Mouse (Mus musculus) right cerebral cortex, postnatal 10 days (tissue): ENCODE results near the gene I830077J02Rik.
"Not testable (repeated sequence)": the region's sequence is repeated elsewhere in the genome, so short reads cannot be mapped to it uniquely, and the experiment has no call there.

Experiments
- DNase-seq, 2 experiments: peaks; one replicate each; pipeline ENCODE4 v3.0.0; 2021; ENCODE audit warnings: low spot score in 2 of 2

Gene I830077J02Rik

GRCm38 (mm10) chr3:105918355-105918745 lies 14.1 kb downstream of the I830077J02Rik start:
- no peak for DNase-seq

GRCm38 (mm10) chr3:105917656-105918354 lies 14.7 kb downstream of the I830077J02Rik start:
- DNase-seq = no peak

- DNase-seq = not testable (repeated sequence)
Observed at GRCm38 (mm10) chr3:105916455-105916854, 16.0 kb downstream of the I830077J02Rik start.

- no peak for DNase-seq
Observed at GRCm38 (mm10) chr3:105915281-105915680, 17.2 kb downstream of the I830077J02Rik start.

GRCm38 (mm10) chr3:105913839-105914681 lies 18.4 kb downstream of the I830077J02Rik start:
- no peak for DNase-seq

- DNase-seq = no peak
Observed at GRCm38 (mm10) chr3:105912097-105912880, 20.2 kb downstream of the I830077J02Rik start.

- DNase-seq = no peak
Observed at GRCm38 (mm10) chr3:105910519-105911190, 21.8 kb downstream of the I830077J02Rik start.

GRCm38 (mm10) chr3:105908976-105909375 lies 23.5 kb downstream of the I830077J02Rik start:
- peak in 1 of 2 experiments; percentile 10 for DNase-seq

- DNase-seq = peak in 1 of 2 experiments; percentile 10
Observed at GRCm38 (mm10) chr3:105907956-105908655, 24.4 kb downstream of the I830077J02Rik start.

GRCm38 (mm10) chr3:105904721-105905120 lies 27.7 kb downstream of the I830077J02Rik start:
- DNase-seq = no peak

- DNase-seq = no peak
Observed at GRCm38 (mm10) chr3:105904213-105904612, 28.3 kb downstream of the I830077J02Rik start.

GRCm38 (mm10) chr3:105901468-105901867 lies 31.0 kb downstream of the I830077J02Rik start:
- DNase-seq = no peak

- peak in 1 of 2 experiments; percentile 11 for DNase-seq
Observed at GRCm38 (mm10) chr3:105900716-105901115, 31.7 kb downstream of the I830077J02Rik start.

GRCm38 (mm10) chr3:105900266-105900665 lies 32.2 kb downstream of the I830077J02Rik start:
- DNase-seq = no peak

GRCm38 (mm10) chr3:105899394-105900147 lies 32.9 kb downstream of the I830077J02Rik start:
- peak; percentile 83 to 89 for DNase-seq

- DNase-seq = no peak
Observed at GRCm38 (mm10) chr3:105898861-105899260, 33.6 kb downstream of the I830077J02Rik start.

GRCm38 (mm10) chr3:105898325-105898724 lies 34.1 kb downstream of the I830077J02Rik start:
- DNase-seq = peak; percentile 54 to 62

GRCm38 (mm10) chr3:105896811-105897210 lies 35.7 kb downstream of the I830077J02Rik start:
- DNase-seq = no peak

GRCm38 (mm10) chr3:105894601-105895592 lies 37.6 kb downstream of the I830077J02Rik start:
- peak; percentile 69 to 77 for DNase-seq
